Mouse (Mus musculus): ENCODE measurements around the gene Ifna12. TPM values are rescaled to one million over a fixed set of nuclear protein-coding genes. Genes with fewer than 3 reads are reported as not detected.

Ifna12 gene
- not detected in 2 replicates for polyA plus RNA-seq (2015; fragmentation: Nextera tagmentation; extraction: Ambion mirVana)

DNA sequence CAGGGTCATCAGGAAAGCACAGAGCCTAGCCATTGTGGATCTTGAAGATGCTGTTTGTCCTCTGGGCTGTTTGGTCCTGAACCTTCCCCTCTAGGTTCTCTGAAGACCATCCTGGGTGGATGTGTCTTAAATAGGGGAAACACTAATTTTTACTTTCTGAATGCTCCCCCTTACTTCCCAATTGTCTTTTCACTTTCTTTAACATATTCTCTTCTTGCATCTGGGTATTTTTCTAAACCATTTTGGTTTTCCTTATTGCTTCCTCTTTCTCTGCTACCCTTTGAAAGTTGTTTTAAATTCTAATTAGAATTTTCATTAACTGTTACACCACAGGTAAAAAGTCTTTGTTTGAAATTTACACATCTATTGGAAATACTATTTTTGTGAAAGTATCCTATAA is at the start of gene Ifna12:
TSS of gene Ifna12 (minus strand) at position 101 of the 400 bp plus-strand sequence.
- no peak within 1 kb of the TSS for H3K4me2 ChIP-seq (ENCODE audit: low read depth, low read length)
- H3K9ac ChIP-seq (ENCODE audit: low read length) = no peak within 1 kb of the TSS
- H3K9me3 ChIP-seq (ENCODE audit: control insufficient read depth, low read length) = no peaks in the 10 kb centered on the region
- no peak within 1 kb of the TSS for H3K4me3 ChIP-seq (ENCODE audit: low read length)
- H3K27me3 ChIP-seq (ENCODE audit: control insufficient read depth, insufficient read depth, low read depth, low read length) = no peaks in the 10 kb centered on the region
- H3K36me3 ChIP-seq (ENCODE audit: control insufficient read depth, insufficient read depth, low read length) = no peaks in the 10 kb centered on the region
- H3K27ac ChIP-seq (ENCODE audit: low read length) = no peak within 1 kb of the TSS
- no peak for ATAC-seq (ENCODE audit: low read depth)
- H3K4me1 ChIP-seq (replicated peaks; ENCODE audit: control insufficient read depth, insufficient read depth, low read length) = no peaks in the 10 kb centered on the region

DNA sequence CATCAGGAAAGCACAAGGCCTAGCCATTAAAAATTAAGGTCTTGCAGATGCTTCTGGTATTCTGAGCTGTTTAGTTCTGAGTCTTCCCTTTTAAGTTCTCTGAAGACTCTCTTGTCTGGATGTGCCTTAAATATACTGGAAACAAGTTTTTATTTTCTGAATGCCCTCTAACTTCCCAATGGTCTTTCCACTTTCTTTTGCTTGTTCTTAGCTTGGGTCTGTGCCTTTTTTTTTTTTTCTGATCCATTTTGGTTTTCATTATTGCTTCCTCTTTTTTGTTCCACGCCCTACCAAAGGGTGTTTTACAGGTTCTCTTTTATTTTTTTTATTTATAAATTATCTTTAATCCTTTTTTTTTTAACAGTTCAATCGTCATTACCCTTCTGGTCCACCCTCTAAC is 41.2 kb upstream of the Ifna12 start, which contains the start of gene Ifna13:
TSS of gene Ifna13 (minus strand) at position 101 of the 400 bp plus-strand sequence.
- ATAC-seq (ENCODE audit: low read depth) = no peak
- Histone ChIP-seq H3K4me3 (ENCODE audit: low read length) (no peak within 1 kb of the TSS), H3K27ac (ENCODE audit: low read length) (no peak within 1 kb of the TSS), H3K9me3 (ENCODE audit: control insufficient read depth, low read length) (no peaks in the 10 kb centered on the region), H3K4me2 (ENCODE audit: low read depth, low read length) (no peak within 1 kb of the TSS), H3K9ac (ENCODE audit: low read length) (no peak within 1 kb of the TSS), H3K4me1 (replicated peaks; ENCODE audit: control insufficient read depth, insufficient read depth, low read length) (no peaks in the 10 kb centered on the region), H3K27me3 (ENCODE audit: control insufficient read depth, insufficient read depth, low read depth, low read length) (no peaks in the 10 kb centered on the region), H3K36me3 (ENCODE audit: control insufficient read depth, insufficient read depth, low read length) (no peaks in the 10 kb centered on the region)
- WGBS = 51% methylated on average over 2 of the region's 2 CpGs

DNA sequence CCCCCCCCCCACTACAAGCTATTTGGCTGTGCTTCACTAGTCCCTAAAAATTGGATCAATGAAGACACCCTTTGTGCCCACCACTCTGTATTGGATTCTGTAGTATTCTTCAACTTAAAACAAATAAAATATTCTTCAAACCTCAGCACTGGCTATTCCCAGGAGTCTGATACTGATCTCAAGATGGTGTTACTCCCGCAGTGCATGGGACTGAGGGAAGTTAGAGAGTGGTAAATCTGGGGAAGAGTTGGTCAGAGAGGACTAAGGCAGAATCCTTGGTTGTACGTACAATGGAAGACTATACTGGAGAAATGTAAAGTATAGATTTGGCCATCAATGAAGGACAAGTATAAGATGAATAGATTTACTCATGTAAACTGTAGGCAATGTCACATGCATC is 39.4 kb upstream of the Ifna12 start:
- H3K9ac ChIP-seq (ENCODE audit: low read length) = no peak overlapping the region
- no peak for ATAC-seq (ENCODE audit: low read depth)
- H3K4me3 ChIP-seq (ENCODE audit: low read length) = no peak overlapping the region
- H3K4me1 ChIP-seq (replicated peaks; ENCODE audit: control insufficient read depth, insufficient read depth, low read length) = no peaks in the 10 kb centered on the region
- no peaks in the 10 kb centered on the region for H3K9me3 ChIP-seq (ENCODE audit: control insufficient read depth, low read length)
- H3K36me3 ChIP-seq (ENCODE audit: control insufficient read depth, insufficient read depth, low read length) = no peaks in the 10 kb centered on the region
- no peak overlapping the region for H3K4me2 ChIP-seq (ENCODE audit: low read depth, low read length)
- H3K27me3 ChIP-seq (ENCODE audit: control insufficient read depth, insufficient read depth, low read depth, low read length) = no peaks in the 10 kb centered on the region
- no peak overlapping the region for H3K27ac ChIP-seq (ENCODE audit: low read length)
- 15% methylated on average over 2 of the region's 2 CpGs for WGBS

DNA sequence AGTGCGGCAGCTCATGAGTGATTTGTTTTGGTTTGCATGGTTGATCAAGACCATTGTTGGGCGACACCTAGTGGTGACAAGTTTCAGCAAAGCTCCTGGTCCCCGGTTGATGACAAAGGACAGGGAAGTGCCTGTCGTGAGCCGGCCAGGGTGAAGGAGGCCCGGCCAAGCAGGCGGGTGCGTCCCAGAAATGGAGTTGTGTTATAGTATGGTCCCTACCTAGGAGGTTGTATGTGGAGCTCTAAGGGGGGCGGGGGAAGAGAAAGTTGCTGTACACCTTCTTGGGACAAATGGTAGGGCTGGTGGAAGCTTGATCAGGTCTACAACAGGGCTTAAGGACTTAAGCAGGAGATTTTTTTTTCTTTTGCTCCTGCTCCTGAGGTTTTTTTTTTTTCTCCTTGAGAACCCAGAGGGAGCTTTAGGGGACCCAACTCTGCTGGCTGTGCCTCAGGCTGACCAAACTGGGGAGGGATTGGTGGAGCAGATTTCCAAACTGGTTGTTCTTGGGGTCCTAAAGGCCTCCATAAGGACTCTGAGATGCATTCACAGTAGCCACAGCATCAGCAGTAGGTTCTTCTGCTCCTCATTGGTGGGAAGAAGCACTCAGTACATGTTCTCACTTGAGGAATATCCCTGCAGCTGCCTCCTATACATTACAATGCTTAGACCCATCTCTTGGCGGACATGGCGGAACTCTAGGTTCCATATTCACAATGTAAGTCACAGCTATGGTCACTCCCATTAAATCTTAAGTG is 38.1 kb upstream of the Ifna12 start:
- Histone ChIP-seq H3K4me2 (ENCODE audit: low read depth, low read length) (peak overlapping the region; percentile 65), H3K9ac (ENCODE audit: low read length) (peak overlapping the region; percentile 53), H3K27ac (ENCODE audit: low read length) (no peak overlapping the region; the same call in 1 of the 2 replicates), H3K36me3 (ENCODE audit: control insufficient read depth, insufficient read depth, low read length) (no peaks in the 10 kb centered on the region), H3K4me1 (replicated peaks; ENCODE audit: control insufficient read depth, insufficient read depth, low read length) (no peaks in the 10 kb centered on the region), H3K9me3 (ENCODE audit: control insufficient read depth, low read length) (no peaks in the 10 kb centered on the region), H3K27me3 (ENCODE audit: control insufficient read depth, insufficient read depth, low read depth, low read length) (no peaks in the 10 kb centered on the region), H3K4me3 (ENCODE audit: low read length) (peak overlapping the region; percentile 58)
- ATAC-seq (ENCODE audit: low read depth) = peak; percentile 96
- WGBS = 8% methylated on average over 11 of the region's 11 CpGs

DNA sequence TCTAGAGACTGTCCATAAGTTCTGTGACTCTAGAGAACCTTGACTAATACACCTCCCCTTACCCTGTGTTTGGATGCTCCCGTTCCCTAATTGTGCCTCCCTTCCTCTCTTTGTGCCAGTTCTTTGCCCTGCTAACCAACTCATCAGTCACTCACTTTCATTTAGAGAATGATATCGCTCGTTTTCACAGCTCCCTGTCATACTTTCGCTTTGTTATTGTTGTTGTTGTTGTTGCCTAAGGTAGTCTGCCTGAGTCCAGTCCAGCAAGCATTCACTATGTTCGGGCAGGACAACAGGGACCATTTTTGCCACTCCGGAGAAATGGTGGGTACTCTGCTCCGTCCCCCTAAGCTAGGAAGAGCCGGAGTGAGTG is 37.5 kb upstream of the Ifna12 start:
- Histone ChIP-seq H3K27me3 (ENCODE audit: control insufficient read depth, insufficient read depth, low read depth, low read length) (no peaks in the 10 kb centered on the region), H3K27ac (ENCODE audit: low read length) (no peak overlapping the region), H3K4me3 (ENCODE audit: low read length) (peak overlapping the region; percentile 58), H3K4me2 (ENCODE audit: low read depth, low read length) (peak overlapping the region; percentile 65), H3K9me3 (ENCODE audit: control insufficient read depth, low read length) (no peaks in the 10 kb centered on the region), H3K36me3 (ENCODE audit: control insufficient read depth, insufficient read depth, low read length) (no peaks in the 10 kb centered on the region), H3K4me1 (replicated peaks; ENCODE audit: control insufficient read depth, insufficient read depth, low read length) (no peaks in the 10 kb centered on the region), H3K9ac (ENCODE audit: low read length) (peak overlapping the region; percentile 53)
- 50% methylated on average over 8 of the region's 8 CpGs for WGBS
- ATAC-seq (ENCODE audit: low read depth) = no peak

DNA sequence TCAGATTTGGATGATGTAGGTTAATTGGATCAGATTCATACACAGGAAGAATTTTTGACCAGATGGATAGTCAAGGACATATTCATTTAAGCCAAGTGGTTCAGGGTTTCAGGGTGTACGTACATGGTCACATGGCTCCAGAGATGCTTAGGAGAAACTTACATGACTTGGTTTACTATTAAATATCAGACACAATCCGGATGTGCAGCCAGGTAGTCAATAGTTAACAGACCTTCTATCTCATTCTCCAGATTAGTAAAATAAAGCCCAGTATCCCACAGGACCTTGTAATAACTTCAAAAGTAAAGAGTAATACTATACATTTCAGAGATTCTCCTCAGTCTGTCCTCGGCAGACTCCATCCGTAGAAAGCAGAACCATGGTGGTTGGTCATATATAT is 31.1 kb upstream of the Ifna12 start, which contains the start of gene C87499:
TSS of gene C87499 (minus strand) at position 101 of the 400 bp plus-strand sequence.
- Histone ChIP-seq H3K4me1 (replicated peaks; ENCODE audit: control insufficient read depth, insufficient read depth, low read length) (no peaks in the 10 kb centered on the region), H3K27me3 (ENCODE audit: control insufficient read depth, insufficient read depth, low read depth, low read length) (no peaks in the 10 kb centered on the region), H3K36me3 (ENCODE audit: control insufficient read depth, insufficient read depth, low read length) (no peaks in the 10 kb centered on the region), H3K9ac (ENCODE audit: low read length) (no peak within 1 kb of the TSS), H3K9me3 (ENCODE audit: control insufficient read depth, low read length) (no peaks in the 10 kb centered on the region), H3K4me3 (ENCODE audit: low read length) (no peak within 1 kb of the TSS), H3K4me2 (ENCODE audit: low read depth, low read length) (no peak within 1 kb of the TSS), H3K27ac (ENCODE audit: low read length) (no peak within 1 kb of the TSS)
- WGBS = 84% methylated on average over 4 of the region's 4 CpGs
- no peak for ATAC-seq (ENCODE audit: low read depth)

DNA sequence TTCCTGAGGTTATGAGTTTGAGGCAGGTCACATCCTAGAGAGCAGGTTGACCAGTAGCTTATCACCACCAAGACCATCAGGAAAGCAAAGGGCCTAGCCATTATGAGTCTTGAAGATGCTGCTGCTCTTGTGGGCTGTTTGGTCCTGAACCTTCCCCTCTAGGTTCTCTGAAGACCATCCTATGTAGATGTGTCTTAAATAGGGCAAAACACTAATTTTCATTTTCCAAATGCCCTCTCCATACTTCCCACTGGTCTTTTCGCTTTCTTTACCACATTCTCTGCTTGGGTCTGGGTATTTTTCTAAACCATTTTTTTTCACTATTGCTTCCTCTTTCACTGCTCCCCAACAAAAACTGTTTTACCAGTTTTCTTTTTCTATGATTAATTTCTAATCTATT is 10.9 kb downstream of the Ifna12 start, which contains the start of gene Ifna9:
TSS of gene Ifna9 (minus strand) at position 101 of the 400 bp plus-strand sequence.
- ATAC-seq (ENCODE audit: low read depth) = no peak
- WGBS = 71% methylated on average over 1 of the region's 1 CpGs
- H3K36me3 ChIP-seq (ENCODE audit: control insufficient read depth, insufficient read depth, low read length) = no peaks in the 10 kb centered on the region

DNA sequence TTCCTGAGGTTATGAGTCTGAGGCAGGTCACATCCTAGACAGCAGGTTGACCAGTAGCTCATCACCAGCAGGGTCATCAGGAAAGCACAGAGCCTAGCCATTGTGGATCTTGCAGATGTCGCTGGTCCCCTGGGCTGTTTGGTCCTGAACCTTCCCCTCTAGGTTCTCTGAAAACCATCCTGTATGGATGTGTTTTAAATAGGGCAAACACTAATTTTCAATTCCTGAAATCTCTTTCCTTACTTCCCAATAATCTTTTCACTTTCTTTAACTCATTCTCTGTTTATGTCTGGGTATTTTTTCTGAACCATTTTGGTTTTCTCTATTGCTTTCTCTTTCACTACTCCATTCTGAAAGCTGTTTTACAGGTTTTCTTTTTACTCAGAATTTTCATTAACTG is 31.5 kb downstream of the Ifna12 start, which contains the start of gene Ifna14:
TSS of gene Ifna14 (minus strand) at position 101 of the 400 bp plus-strand sequence.
- H3K4me1 ChIP-seq (replicated peaks; ENCODE audit: control insufficient read depth, insufficient read depth, low read length) = no peaks in the 10 kb centered on the region
- no peak for ATAC-seq (ENCODE audit: low read depth)
- no peak within 1 kb of the TSS for H3K4me3 ChIP-seq (ENCODE audit: low read length)
- H3K9me3 ChIP-seq (ENCODE audit: control insufficient read depth, low read length) = no peaks in the 10 kb centered on the region
- H3K36me3 ChIP-seq (ENCODE audit: control insufficient read depth, insufficient read depth, low read length) = no peaks in the 10 kb centered on the region
- no peak within 1 kb of the TSS for H3K27ac ChIP-seq (ENCODE audit: low read length)
- H3K9ac ChIP-seq (ENCODE audit: low read length) = no peak within 1 kb of the TSS
- WGBS = 74% methylated on average over 1 of the region's 1 CpGs
- no peaks in the 10 kb centered on the region for H3K27me3 ChIP-seq (ENCODE audit: control insufficient read depth, insufficient read depth, low read depth, low read length)
- H3K4me2 ChIP-seq (ENCODE audit: low read depth, low read length) = no peak within 1 kb of the TSS

More for the DNA sequence above, 10.9 kb downstream of the Ifna12 start, which contains the start of gene Ifna9:
- Histone ChIP-seq H3K27ac (ENCODE audit: low read length) (no peak within 1 kb of the TSS), H3K4me1 (replicated peaks; ENCODE audit: control insufficient read depth, insufficient read depth, low read length) (no peaks in the 10 kb centered on the region), H3K9me3 (ENCODE audit: control insufficient read depth, low read length) (no peaks in the 10 kb centered on the region), H3K9ac (ENCODE audit: low read length) (no peak within 1 kb of the TSS), H3K4me2 (ENCODE audit: low read depth, low read length) (no peak within 1 kb of the TSS), H3K27me3 (ENCODE audit: control insufficient read depth, insufficient read depth, low read depth, low read length) (no peaks in the 10 kb centered on the region), H3K4me3 (ENCODE audit: low read length) (no peak within 1 kb of the TSS)

DNA sequence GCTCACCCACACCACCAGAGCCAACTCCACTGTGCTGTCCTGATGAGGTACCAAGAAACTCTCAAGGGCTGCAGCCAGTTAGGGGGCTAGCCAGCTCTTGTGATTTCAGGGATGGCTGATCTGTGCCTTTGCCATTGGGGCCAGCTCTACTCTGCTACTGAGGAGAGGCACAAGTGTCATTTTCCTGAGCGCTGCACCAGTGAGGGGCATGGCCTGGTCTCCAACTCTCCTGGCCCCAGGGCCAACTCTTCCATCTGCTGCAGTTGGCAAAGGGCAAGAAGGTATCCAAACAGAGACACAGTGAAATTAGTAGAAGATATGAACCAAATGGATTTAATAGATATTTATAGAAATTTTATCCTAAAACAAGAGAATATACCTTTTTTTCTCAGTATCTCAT is 41.4 kb downstream of the Ifna12 start:
- H3K27me3 ChIP-seq (ENCODE audit: control insufficient read depth, insufficient read depth, low read depth, low read length) = no peaks in the 10 kb centered on the region
- no peak overlapping the region for H3K4me3 ChIP-seq (ENCODE audit: low read length)
- no peak for ATAC-seq (ENCODE audit: low read depth)
- no peaks in the 10 kb centered on the region for H3K4me1 ChIP-seq (replicated peaks; ENCODE audit: control insufficient read depth, insufficient read depth, low read length)
- H3K4me2 ChIP-seq (ENCODE audit: low read depth, low read length) = no peak overlapping the region
- no peak overlapping the region for H3K9ac ChIP-seq (ENCODE audit: low read length)
- 92% methylated on average over 1 of the region's 1 CpGs for WGBS
- no peaks in the 10 kb centered on the region for H3K36me3 ChIP-seq (ENCODE audit: control insufficient read depth, insufficient read depth, low read length)
- no peaks in the 10 kb centered on the region for H3K9me3 ChIP-seq (ENCODE audit: control insufficient read depth, low read length)
- no peak overlapping the region for H3K27ac ChIP-seq (ENCODE audit: low read length)
